Mouse (Mus musculus): ENCODE measurements around the gene Grm1.

Gene Grm1

GRCm38 (mm10) chr10:10827308-10827707 lies 254.8 kb downstream of the Grm1 start:
- DNase-seq, result no peak

- DNase-seq, result no peak
Measured at GRCm38 (mm10) chr10:10818061-10818460, 264.1 kb downstream of the Grm1 start.

- no peak for DNase-seq
Measured at GRCm38 (mm10) chr10:10814631-10815216, 267.4 kb downstream of the Grm1 start.

GRCm38 (mm10) chr10:10812750-10813711 lies 269.1 kb downstream of the Grm1 start:
- DNase-seq, result peak; percentile 59

- DNase-seq, result no peak
Measured at GRCm38 (mm10) chr10:10809777-10810176, 272.4 kb downstream of the Grm1 start.

GRCm38 (mm10) chr10:10795321-10795720 lies 286.8 kb downstream of the Grm1 start:
- no peak for DNase-seq

GRCm38 (mm10) chr10:10790458-10790857 lies 291.7 kb downstream of the Grm1 start:
- no peak for DNase-seq

- DNase-seq, result no peak
Measured at GRCm38 (mm10) chr10:10789967-10790366, 292.2 kb downstream of the Grm1 start.

- DNase-seq, result no peak
Measured at GRCm38 (mm10) chr10:10787906-10788416, 294.2 kb downstream of the Grm1 start.

- DNase-seq, result no peak
Measured at GRCm38 (mm10) chr10:10785122-10785521, 297.0 kb downstream of the Grm1 start.

- no peak for DNase-seq
Measured at GRCm38 (mm10) chr10:10774827-10775226, 307.3 kb downstream of the Grm1 start.

- no peak for DNase-seq
Measured at GRCm38 (mm10) chr10:10763015-10763414, 319.1 kb downstream of the Grm1 start.

- no peak for DNase-seq
Measured at GRCm38 (mm10) chr10:10761274-10761673, 320.9 kb downstream of the Grm1 start.

- no peak for DNase-seq
Measured at GRCm38 (mm10) chr10:10760801-10761200, 321.4 kb downstream of the Grm1 start.

GRCm38 (mm10) chr10:10751033-10751432 lies 331.1 kb downstream of the Grm1 start:
- DNase-seq, result peak; percentile 8

- no peak for DNase-seq
Measured at GRCm38 (mm10) chr10:10744097-10744496, 338.1 kb downstream of the Grm1 start.

- DNase-seq, result no peak
Measured at GRCm38 (mm10) chr10:10742172-10742571, 340.0 kb downstream of the Grm1 start.

GRCm38 (mm10) chr10:10741314-10741713 lies 340.8 kb downstream of the Grm1 start:
- no peak for DNase-seq

- DNase-seq, result no peak
Measured at GRCm38 (mm10) chr10:10740729-10741128, 341.4 kb downstream of the Grm1 start.

GRCm38 (mm10) chr10:10737041-10737681 lies 345.0 kb downstream of the Grm1 start:
- peak; percentile 16 for DNase-seq

- no peak for DNase-seq
Measured at GRCm38 (mm10) chr10:10734561-10734960, 347.6 kb downstream of the Grm1 start.

GRCm38 (mm10) chr10:10733092-10733491 lies 349.1 kb downstream of the Grm1 start:
- DNase-seq, result no peak

GRCm38 (mm10) chr10:10726501-10726900 lies 355.7 kb downstream of the Grm1 start:
- no peak for DNase-seq

All from right cerebral cortex, postnatal 25 days (tissue).